Mouse (Mus musculus) hindbrain, embryonic 11.5 days (tissue): ENCODE measurements around the gene Kcnc4. TPM values are rescaled to one million over a fixed set of nuclear protein-coding genes. Genes with fewer than 3 reads are reported as not detected.

Experiments used
- ATAC-seq: fragments of 200-750 bp; cut with Nextera tagmentation; 2 replicates; pipeline ENCODE4 v1.8.0; 2017; ENCODE audit warnings: mild to moderate bottlenecking, moderate TSS enrichment, moderate library complexity; ENCODE audit not compliant: low FRiP score
- DNase-seq: peaks from one replicate; pipeline ENCODE4 v3.0.0-alpha.2; 2015; ENCODE audit warnings: low spot score
- H3K27ac ChIP-seq: fragments of 300-500 bp; sonication (generic); 2 replicates; pipeline ENCODE4 v1.5.1; 2014; ENCODE audit warnings: mild to moderate bottlenecking, low read depth, low read length
- H3K27me3 ChIP-seq: fragments of 300-500 bp; sonication (generic); 2 replicates; pipeline ENCODE4 v1.6.1; 2014; ENCODE audit warnings: mild to moderate bottlenecking, low read length, moderate library complexity, mixed read lengths; ENCODE audit not compliant: control insufficient read depth, insufficient read depth
- H3K36me3 ChIP-seq: fragments of 300-500 bp; sonication (generic); 2 replicates; pipeline ENCODE4 v1.6.1; 2014; ENCODE audit warnings: mild to moderate bottlenecking, low read length, moderate library complexity, mixed read lengths; ENCODE audit not compliant: control insufficient read depth, insufficient read depth
- H3K4me1 ChIP-seq: fragments of 300-500 bp; sonication (generic); replicated peaks from 2 replicates; pipeline ENCODE4 v1.6.1; 2014; ENCODE audit warnings: low read length, mixed read lengths; ENCODE audit not compliant: control insufficient read depth, insufficient read depth
- H3K4me2 ChIP-seq: fragments of 300-500 bp; sonication (generic); replicated peaks from 2 replicates; pipeline ENCODE4 v1.6.1; 2014; ENCODE audit warnings: mild to moderate bottlenecking, low read depth, low read length
- H3K4me3 ChIP-seq: fragments of 300-500 bp; sonication (generic); 2 replicates; pipeline ENCODE4 v1.5.1; 2014; ENCODE audit warnings: low read depth, low read length
- H3K9ac ChIP-seq: fragments of 300-500 bp; sonication (generic); 2 replicates; pipeline ENCODE4 v1.6.1; 2014; ENCODE audit warnings: low read depth, low read length
- H3K9me3 ChIP-seq: fragments of 300-500 bp; sonication (generic); 2 replicates; pipeline ENCODE4 v1.6.1; 2016; ENCODE audit warnings: low read length; ENCODE audit not compliant: control insufficient read depth
- WGBS: fragments of 180-500 bp; shearing (Covaris S2); extraction: QIAGEN DNeasy Blood & Tissue Kit; methylation state at CpG from one replicate; pipeline ENCODE4 v1.1.7; 2014; 5-methylcytosine and 5-hydroxymethylcytosine counted together
- polyA plus RNA-seq: library from polyadenylated mRNA; unstranded; fragments of >200 nt; fragmentation: Nextera tagmentation; extraction: Ambion mirVana; gene quantifications from 2 replicates; pipeline ENCODE4 v1.2.1, GENCODE M21; 2014

Kcnc4 gene
- polyA plus RNA-seq, 1 experiment from 2014 or later, result 0.25 TPM

- Histone ChIP-seq H3K27ac (no peak overlapping the region), H3K4me1 (no peaks in the 10 kb centered on the region), H3K4me3 (no peak overlapping the region), H3K9me3 (no peaks in the 10 kb centered on the region), H3K27me3 (no peaks in the 10 kb centered on the region), H3K4me2 (no peak overlapping the region), H3K9ac (no peak overlapping the region), H3K36me3 (no peaks in the 10 kb centered on the region)
- no peak for DNase-seq
- WGBS, result 93% methylated on average over 11 of the region's 11 CpGs
- no peak for ATAC-seq
Observed at GRCm38 (mm10) chr3:107468106-107468505, 8.8 kb upstream of the Kcnc4 start.

- no peak overlapping the region for H3K27ac ChIP-seq
- H3K27me3 ChIP-seq, result peaks cover 7% of the 10 kb centered on the region
- 17% methylated on average over 6 of the region's 6 CpGs for WGBS
- peak; percentile 87 for DNase-seq
- H3K4me3 ChIP-seq, result no peak overlapping the region
- ATAC-seq, result no peak
- no peak overlapping the region for H3K4me2 ChIP-seq
- H3K36me3 ChIP-seq, result no peaks in the 10 kb centered on the region
- H3K9me3 ChIP-seq, result no peaks in the 10 kb centered on the region
- H3K9ac ChIP-seq, result no peak overlapping the region
- H3K4me1 ChIP-seq, result no peaks in the 10 kb centered on the region
Observed at GRCm38 (mm10) chr3:107466577-107466976, 7.2 kb upstream of the Kcnc4 start.

GRCm38 (mm10) chr3:107462160-107462559 lies 2.8 kb upstream of the Kcnc4 start:
- Histone ChIP-seq H3K4me2 (no peak overlapping the region), H3K27me3 (peaks cover 52% of the 10 kb centered on the region), H3K9me3 (no peaks in the 10 kb centered on the region), H3K27ac (no peak overlapping the region), H3K4me3 (no peak overlapping the region), H3K4me1 (peaks cover 15% of the 10 kb centered on the region), H3K36me3 (no peaks in the 10 kb centered on the region), H3K9ac (no peak overlapping the region)
- ATAC-seq, result 0 out of 2 replicates have a peak, but pooled peaks have one; percentile 21
- peak; percentile 87 for DNase-seq
- 11% methylated on average over 5 of the region's 5 CpGs for WGBS

GRCm38 (mm10) chr3:107459773-107460431 lies 550 bp upstream of the Kcnc4 start:
- H3K9me3 ChIP-seq, result no peaks in the 10 kb centered on the region
- WGBS, result 0% methylated on average over 58 of the region's 69 CpGs
- peaks cover 66% of the 10 kb centered on the region for H3K27me3 ChIP-seq
- ATAC-seq (peak; percentile 69), DNase-seq (peak; percentile 64)
- peak overlapping the region; percentile 51 for H3K4me3 ChIP-seq
- H3K4me2 ChIP-seq, result peak overlapping the region; percentile 99
- H3K4me1 ChIP-seq, result peaks cover 15% of the 10 kb centered on the region
- no peaks in the 10 kb centered on the region for H3K36me3 ChIP-seq
- H3K27ac ChIP-seq, result no peak overlapping the region
- H3K9ac ChIP-seq, result peak overlapping the region; percentile 40

DNA sequence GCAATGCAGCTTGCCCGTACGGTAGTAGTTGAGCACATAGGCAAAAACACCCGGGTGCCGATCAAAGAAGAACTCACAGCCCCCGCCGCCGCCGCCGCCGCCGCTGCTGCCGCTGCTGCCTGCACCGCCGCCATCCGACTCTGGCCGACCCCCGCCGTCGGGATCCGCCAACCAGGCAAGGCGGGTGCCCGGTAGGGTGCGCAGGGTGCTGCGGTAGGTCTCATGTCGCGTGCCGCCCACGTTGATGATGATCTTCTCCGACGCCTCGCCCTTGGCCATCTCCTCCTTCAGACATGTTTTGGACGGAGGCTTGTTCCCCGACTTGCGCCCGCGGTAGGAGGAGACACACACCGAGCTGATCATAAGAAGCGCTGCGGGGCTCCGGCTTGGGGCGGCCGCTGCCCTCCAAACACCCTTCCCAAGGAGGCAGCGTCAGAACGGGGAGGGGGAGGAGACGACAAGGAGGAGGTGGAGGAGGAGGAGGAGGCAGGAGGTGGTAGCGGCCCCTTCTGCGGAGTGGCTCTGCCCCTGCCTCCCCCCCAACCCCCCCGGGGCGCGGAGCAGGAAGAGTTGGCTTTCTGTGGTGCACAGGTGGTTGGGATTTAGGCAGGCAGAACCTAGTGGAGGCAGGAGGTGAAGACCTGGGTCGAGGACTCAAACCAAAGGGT lies 690 bp downstream of the Kcnc4 start:
- H3K4me2 ChIP-seq, result peak overlapping the region; percentile 99
- ATAC-seq, result no peak
- H3K4me1 ChIP-seq, result peaks cover 15% of the 10 kb centered on the region
- under 1% methylated on average over 51 of the region's 51 CpGs for WGBS
- peaks cover 66% of the 10 kb centered on the region for H3K27me3 ChIP-seq
- H3K27ac ChIP-seq, result no peak overlapping the region
- peak overlapping the region; percentile 51 for H3K4me3 ChIP-seq
- no peaks in the 10 kb centered on the region for H3K36me3 ChIP-seq
- no peaks in the 10 kb centered on the region for H3K9me3 ChIP-seq
- 0 out of 2 replicates have a peak overlapping the region, but pooled peaks have one; percentile 7 for H3K9ac ChIP-seq
- peak; percentile 62 for DNase-seq

GRCm38 (mm10) chr3:107458104-107458503 lies 1.2 kb downstream of the Kcnc4 start:
- ATAC-seq, result no peak
- no peak for DNase-seq
- Histone ChIP-seq H3K4me3 (peak overlapping the region; percentile 51), H3K9ac (no peak overlapping the region), H3K4me1 (peaks cover 15% of the 10 kb centered on the region), H3K9me3 (no peaks in the 10 kb centered on the region), H3K27ac (no peak overlapping the region), H3K27me3 (peaks cover 66% of the 10 kb centered on the region), H3K36me3 (no peaks in the 10 kb centered on the region), H3K4me2 (peak overlapping the region; percentile 99)
- 5% methylated on average over 23 of the region's 23 CpGs for WGBS

- no peak overlapping the region for H3K4me3 ChIP-seq
- H3K36me3 ChIP-seq, result no peaks in the 10 kb centered on the region
- no peak for ATAC-seq
- no peak overlapping the region for H3K27ac ChIP-seq
- H3K9ac ChIP-seq, result no peak overlapping the region
- no peak overlapping the region for H3K4me2 ChIP-seq
- H3K27me3 ChIP-seq, result peaks cover 36% of the 10 kb centered on the region
- WGBS, result 80% methylated on average over 4 of the region's 4 CpGs
- H3K4me1 ChIP-seq, result peaks cover 9% of the 10 kb centered on the region
- no peaks in the 10 kb centered on the region for H3K9me3 ChIP-seq
- no peak for DNase-seq
Observed at GRCm38 (mm10) chr3:107454280-107454679, 5.1 kb downstream of the Kcnc4 start.

DNA sequence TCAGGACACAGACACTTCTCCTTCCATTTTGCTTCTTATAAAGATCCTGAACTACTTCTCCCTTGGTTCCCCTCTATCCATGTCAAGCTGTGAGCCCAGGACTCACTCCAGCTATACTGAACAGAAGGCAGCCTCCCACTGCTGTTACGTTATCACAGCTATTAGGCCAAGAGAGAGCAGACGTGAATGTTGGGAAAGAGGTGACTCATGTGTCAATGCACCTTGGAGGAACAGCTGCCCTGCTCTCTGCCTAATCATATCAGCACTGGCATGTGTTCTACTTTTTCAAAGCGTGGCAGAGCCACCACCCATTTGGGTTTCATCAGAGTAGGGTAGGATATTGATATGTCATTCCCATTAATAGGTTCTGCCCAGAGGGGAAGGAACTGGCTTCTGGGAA lies 12.5 kb downstream of the Kcnc4 start:
- ATAC-seq (no peak), DNase-seq (no peak)
- no peak overlapping the region for H3K27ac ChIP-seq
- 85% methylated on average over 3 of the region's 3 CpGs for WGBS
- H3K27me3 ChIP-seq, result no peaks in the 10 kb centered on the region
- H3K9ac ChIP-seq, result no peak overlapping the region
- H3K4me1 ChIP-seq, result no peaks in the 10 kb centered on the region
- H3K36me3 ChIP-seq, result no peaks in the 10 kb centered on the region
- no peaks in the 10 kb centered on the region for H3K9me3 ChIP-seq
- no peak overlapping the region for H3K4me2 ChIP-seq
- no peak overlapping the region for H3K4me3 ChIP-seq

GRCm38 (mm10) chr3:107443866-107444265 lies 15.5 kb downstream of the Kcnc4 start:
- no peaks in the 10 kb centered on the region for H3K36me3 ChIP-seq
- H3K9ac ChIP-seq, result no peak overlapping the region
- no peaks in the 10 kb centered on the region for H3K4me1 ChIP-seq
- 87% methylated on average over 5 of the region's 5 CpGs for WGBS
- H3K4me3 ChIP-seq, result no peak overlapping the region
- ATAC-seq (no peak), DNase-seq (no peak)
- H3K27ac ChIP-seq, result no peak overlapping the region
- H3K27me3 ChIP-seq, result no peaks in the 10 kb centered on the region
- H3K9me3 ChIP-seq, result no peaks in the 10 kb centered on the region
- no peak overlapping the region for H3K4me2 ChIP-seq
